Mouse (Mus musculus): ENCODE measurements around the gene Rps15. TPM values are rescaled to one million over a fixed set of nuclear protein-coding genes. Genes with fewer than 3 reads are reported as not detected.

The Rps15 gene
- total and polyA plus RNA-seq, 3 experiments, result 748 to 1,041 (median 861) TPM

DNA sequence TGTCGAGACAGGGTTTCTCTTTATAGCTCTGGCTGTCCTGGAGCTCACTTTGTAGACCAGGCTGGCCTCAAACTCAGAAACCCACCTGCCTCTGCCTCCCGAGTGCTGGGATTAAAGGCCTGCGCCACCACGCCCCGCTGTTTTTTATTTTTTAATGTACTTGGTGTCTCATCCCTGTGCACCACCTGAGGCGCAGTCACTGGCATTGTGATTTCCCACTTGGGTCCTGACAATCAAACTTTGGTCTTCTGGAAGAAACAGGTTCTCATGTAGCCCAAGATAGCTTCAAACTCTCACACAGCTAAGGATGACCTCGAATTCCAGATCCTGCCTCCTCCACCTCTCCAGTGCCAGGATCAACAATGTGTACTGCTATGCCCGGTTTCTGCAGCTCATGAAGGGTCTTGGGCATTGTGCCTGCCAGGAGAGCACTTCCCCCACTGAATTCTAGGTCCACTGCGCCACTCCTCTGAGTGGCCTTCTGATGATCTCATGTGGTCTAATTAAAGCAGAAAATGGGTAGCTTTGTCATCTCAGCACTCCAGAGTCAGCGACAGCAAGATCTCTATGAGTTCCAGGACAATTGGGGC, 29.4 kb upstream of the Rps15 start:
- no peak for DNase-seq
- Histone ChIP-seq H3K27ac (no peak overlapping the region), H3K4me3 (no peak overlapping the region), H3K36me3 (ENCODE audit: control insufficient read depth, insufficient read depth, low read length) (peaks cover 7% of the 10 kb centered on the region), H3K79me2 (replicated peaks; ENCODE audit: control insufficient read depth, insufficient read depth, low read length) (0 out of 2 replicates have a peak, but pooled peaks cover 2% of the 10 kb centered on the region), H3K9ac (ENCODE audit: low read depth, low read length) (no peak overlapping the region), H3K27me3 (ENCODE audit: control insufficient read depth, insufficient read depth, low read length) (no peaks in the 10 kb centered on the region), H3K4me1 (ENCODE audit: control insufficient read depth, insufficient read depth, low read length) (peaks cover 11% of the 10 kb centered on the region)
- no peak for TF ChIP-seq CTCF (IDR thresholded peaks at IDR 0.05)
- no peak for TF ChIP-seq EP300 (IDR thresholded peaks at IDR 0.05; ENCODE audit: insufficient read depth, low read depth, low read length)
- TF ChIP-seq POLR2A (IDR thresholded peaks at IDR 0.05; ENCODE audit: insufficient read depth, low read depth, low read length), result no peak
- 89% methylated on average over 10 of the region's 10 CpGs for WGBS
- intact Hi-C loops (cut with DNase I), result loop anchor here (10.0 kb wide), 1 partner anchor 278 kb away; the partner anchor contains the start of genes Cnn2 and Tmem259

DNA sequence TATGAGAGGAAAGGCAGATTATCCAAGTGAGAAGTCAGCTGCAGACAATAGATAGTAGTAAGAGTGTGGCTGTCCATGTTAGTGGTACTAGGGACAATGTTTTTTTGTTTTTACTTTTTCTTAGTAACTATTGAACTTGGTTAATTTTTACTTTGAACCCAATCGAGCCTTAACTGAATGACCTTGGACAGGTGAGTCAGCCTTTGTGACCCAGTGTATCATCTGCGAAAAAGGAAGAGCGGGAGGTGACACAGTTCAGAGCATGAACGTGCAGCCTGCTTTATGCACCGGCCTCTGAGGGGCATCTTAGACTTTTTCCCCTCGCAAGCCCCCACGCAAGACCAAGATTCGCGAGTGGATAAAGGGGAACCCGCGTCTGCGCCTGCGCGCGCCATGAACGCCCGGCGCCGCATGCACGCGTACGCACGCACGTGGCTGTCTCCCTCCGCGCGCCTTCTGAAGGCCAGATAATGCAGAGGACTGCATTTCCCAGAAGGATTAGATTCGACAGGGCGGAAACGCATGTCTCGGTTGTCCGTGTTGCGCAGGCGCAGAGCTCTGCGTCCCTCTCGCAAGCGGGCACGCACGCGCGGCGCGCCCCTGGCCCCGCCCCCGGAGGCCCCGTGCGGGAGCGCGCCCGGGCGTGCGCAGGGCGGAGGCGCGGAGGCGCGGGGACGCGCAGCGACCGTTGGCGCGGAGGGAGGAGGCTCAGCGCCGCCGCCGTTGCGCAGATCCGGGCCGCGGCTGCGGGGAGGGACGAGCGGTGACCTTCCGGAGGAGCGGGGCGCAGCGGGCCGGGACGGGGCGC, 27.7 kb upstream of the Rps15 start:
- peak; percentile 48; the same call in 1 of the 2 replicates for TF ChIP-seq POLR2A (IDR thresholded peaks at IDR 0.05; ENCODE audit: insufficient read depth, low read depth, low read length)
- no peak for TF ChIP-seq CTCF (IDR thresholded peaks at IDR 0.05)
- TF ChIP-seq EP300 (IDR thresholded peaks at IDR 0.05; ENCODE audit: insufficient read depth, low read depth, low read length), result peak; percentile 88
- H3K4me1 ChIP-seq (ENCODE audit: control insufficient read depth, insufficient read depth, low read length), result peaks cover 14% of the 10 kb centered on the region

DNA sequence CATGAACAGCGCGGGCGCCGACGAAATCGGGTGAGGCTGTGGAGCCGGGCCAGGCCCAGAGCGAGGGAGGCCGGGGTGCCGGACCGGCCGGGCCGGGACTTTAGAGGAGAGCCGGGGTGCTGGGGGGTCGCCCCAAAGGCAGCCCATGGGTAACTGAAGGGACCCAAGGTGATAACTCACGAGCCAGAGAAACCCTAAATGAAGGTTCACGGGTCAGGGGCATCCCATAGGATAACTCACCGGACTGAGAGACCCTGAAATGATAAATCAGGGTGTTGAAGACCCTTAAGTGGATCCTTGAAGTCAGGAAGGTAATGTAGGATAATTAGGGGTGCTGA, 27.1 kb upstream of the Rps15 start:
- WGBS, result 2% methylated on average over 18 of the region's 18 CpGs
- Histone ChIP-seq H3K4me1 (ENCODE audit: control insufficient read depth, insufficient read depth, low read length) (peaks cover 16% of the 10 kb centered on the region), H3K4me3 (peak overlapping the region; percentile 90), H3K27me3 (ENCODE audit: control insufficient read depth, insufficient read depth, low read length) (no peaks in the 10 kb centered on the region), H3K36me3 (ENCODE audit: control insufficient read depth, insufficient read depth, low read length) (peaks cover 7% of the 10 kb centered on the region), H3K79me2 (replicated peaks; ENCODE audit: control insufficient read depth, insufficient read depth, low read length) (peaks cover 8% of the 10 kb centered on the region), H3K9ac (ENCODE audit: low read depth, low read length) (peak overlapping the region; percentile 93), H3K27ac (peak overlapping the region; percentile 99)
- intact Hi-C loops (cut with DNase I), result loop anchor here (2.0 to 10.0 kb wide), 2 partner anchors 28 to 280 kb away; partner anchors contain the start of genes Cnn2, Rps15 and Tmem259
- TF ChIP-seq POLR2A (IDR thresholded peaks at IDR 0.05; ENCODE audit: insufficient read depth, low read depth, low read length) (no peak), EP300 (IDR thresholded peaks at IDR 0.05; ENCODE audit: insufficient read depth, low read depth, low read length) (no peak), CTCF (IDR thresholded peaks at IDR 0.05) (no peak)
- no peak for DNase-seq

More for the DNA sequence above, 27.7 kb upstream of the Rps15 start:
- Histone ChIP-seq H3K27ac (peak overlapping the region; percentile 99), H3K4me3 (peak overlapping the region; percentile 90), H3K9ac (ENCODE audit: low read depth, low read length) (peak overlapping the region; percentile 93), H3K27me3 (ENCODE audit: control insufficient read depth, insufficient read depth, low read length) (no peaks in the 10 kb centered on the region), H3K36me3 (ENCODE audit: control insufficient read depth, insufficient read depth, low read length) (peaks cover 7% of the 10 kb centered on the region), H3K79me2 (replicated peaks; ENCODE audit: control insufficient read depth, insufficient read depth, low read length) (peaks cover 5% of the 10 kb centered on the region; the same call in 1 of the 2 replicates)
- WGBS, result 1% methylated on average over 73 of the region's 81 CpGs
- DNase-seq, result peak; percentile 99 to 100
- intact Hi-C loops (cut with DNase I), result loop anchor here (2.0 to 10.0 kb wide), 2 partner anchors 28 to 280 kb away; partner anchors contain the start of genes Cnn2, Rps15 and Tmem259

DNA sequence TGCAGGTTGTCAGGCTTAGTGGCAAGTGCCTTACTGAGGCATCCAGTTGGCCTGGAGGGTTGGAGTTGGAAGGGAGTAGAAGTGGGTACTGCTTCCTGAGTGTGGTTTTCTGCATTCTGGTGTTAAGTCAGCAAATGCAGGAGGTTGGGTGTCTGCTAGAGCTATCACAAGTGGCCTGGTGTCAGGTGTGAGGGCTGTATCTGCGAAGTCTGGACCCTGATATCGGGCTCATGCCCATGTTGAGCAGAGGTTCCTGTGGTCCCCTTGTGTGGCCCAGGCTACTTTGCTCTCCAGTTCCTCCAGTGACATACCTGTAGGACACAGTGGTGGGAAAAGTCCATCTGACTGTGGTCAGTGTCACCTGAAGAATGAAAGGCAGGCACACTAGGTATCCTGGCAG, 22.2 kb upstream of the Rps15 start:
- 60% methylated on average over 2 of the region's 2 CpGs for WGBS
- H3K36me3 ChIP-seq (ENCODE audit: control insufficient read depth, insufficient read depth, low read length), result peaks cover 7% of the 10 kb centered on the region
- H3K79me2 ChIP-seq (replicated peaks; ENCODE audit: control insufficient read depth, insufficient read depth, low read length), result peaks cover 13% of the 10 kb centered on the region
- peaks cover 29% of the 10 kb centered on the region for H3K4me1 ChIP-seq (ENCODE audit: control insufficient read depth, insufficient read depth, low read length)
- peak overlapping the region; percentile 15; the same call in 1 of the 2 replicates for H3K27ac ChIP-seq
- H3K9ac ChIP-seq (ENCODE audit: low read depth, low read length), result peak overlapping the region; percentile 10; the same call in 1 of the 2 replicates
- intact Hi-C loops (cut with DNase I), result no loop called here
- H3K4me3 ChIP-seq, result no peak overlapping the region
- H3K27me3 ChIP-seq (ENCODE audit: control insufficient read depth, insufficient read depth, low read length), result no peaks in the 10 kb centered on the region
- no peak for DNase-seq
- no peak for TF ChIP-seq CTCF (IDR thresholded peaks at IDR 0.05)
- no peak for TF ChIP-seq EP300 (IDR thresholded peaks at IDR 0.05; ENCODE audit: insufficient read depth, low read depth, low read length)
- no peak for TF ChIP-seq POLR2A (IDR thresholded peaks at IDR 0.05; ENCODE audit: insufficient read depth, low read depth, low read length)

DNA sequence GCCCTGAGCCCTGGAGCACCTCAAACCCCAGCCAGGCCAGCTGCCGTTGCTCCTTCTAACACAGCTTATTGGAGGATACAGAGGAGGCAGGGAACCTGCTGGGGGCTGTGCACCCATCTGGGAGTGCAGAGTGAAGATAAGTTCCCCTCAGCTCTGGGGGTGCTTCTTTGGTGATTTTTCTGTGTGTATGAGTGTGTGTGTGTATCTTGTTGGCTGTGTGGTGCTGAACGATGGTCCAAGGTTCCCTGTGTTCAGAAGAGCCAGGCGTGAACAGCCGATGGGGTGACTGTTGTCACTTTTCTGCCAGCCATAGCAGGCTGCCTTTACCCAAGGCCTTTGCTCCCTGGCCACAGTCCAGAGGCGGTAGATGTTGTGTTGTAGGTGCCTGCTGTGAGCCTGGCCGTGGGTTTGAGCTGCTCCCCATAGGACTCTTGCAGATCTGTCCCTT, 21.5 kb upstream of the Rps15 start:
- H3K4me3 ChIP-seq, result no peak overlapping the region
- H3K79me2 ChIP-seq (replicated peaks; ENCODE audit: control insufficient read depth, insufficient read depth, low read length), result peaks cover 13% of the 10 kb centered on the region
- peaks cover 7% of the 10 kb centered on the region for H3K36me3 ChIP-seq (ENCODE audit: control insufficient read depth, insufficient read depth, low read length)
- intact Hi-C loops (cut with DNase I), result no loop called here
- no peak for DNase-seq
- H3K27ac ChIP-seq, result peak overlapping the region; percentile 11; the same call in 1 of the 2 replicates
- 36% methylated on average over 6 of the region's 6 CpGs for WGBS
- peak overlapping the region; percentile 10 for H3K9ac ChIP-seq (ENCODE audit: low read depth, low read length)
- H3K27me3 ChIP-seq (ENCODE audit: control insufficient read depth, insufficient read depth, low read length), result no peaks in the 10 kb centered on the region
- TF ChIP-seq CTCF (IDR thresholded peaks at IDR 0.05) (no peak), EP300 (IDR thresholded peaks at IDR 0.05; ENCODE audit: insufficient read depth, low read depth, low read length) (no peak), POLR2A (IDR thresholded peaks at IDR 0.05; ENCODE audit: insufficient read depth, low read depth, low read length) (no peak)
- H3K4me1 ChIP-seq (ENCODE audit: control insufficient read depth, insufficient read depth, low read length), result peaks cover 29% of the 10 kb centered on the region
